Mouse (Mus musculus) intestine, postnatal 0 days (tissue): Measurements from ENCODE around the gene Ift74. TPM values are rescaled to one million over a fixed set of nuclear protein-coding genes. Genes with fewer than 3 reads are reported as not detected.
"Not testable (repeated sequence)": the region's sequence is repeated elsewhere in the genome, so short reads cannot be mapped to it uniquely, and the experiment has no call there.

ENCODE experiments used
- ATAC-seq: fragments of 200-750 bp; cut with Nextera tagmentation; 2 replicates; pipeline ENCODE4 v1.8.0; 2017; ENCODE audit warnings: mild to moderate bottlenecking, moderate TSS enrichment, moderate library complexity
- H3K27ac ChIP-seq: fragments of 300-500 bp; sonication (generic); 2 replicates; pipeline ENCODE4 v1.5.1; 2014; ENCODE audit warnings: mild to moderate bottlenecking, low read depth, low read length, moderate library complexity
- H3K27me3 ChIP-seq: fragments of 300-500 bp; sonication (generic); replicated peaks from 2 replicates; pipeline ENCODE4 v1.6.1; 2014; ENCODE audit warnings: low read length, mixed read lengths; ENCODE audit not compliant: control insufficient read depth, insufficient read depth
- H3K36me3 ChIP-seq: fragments of 300-500 bp; sonication (generic); 2 replicates; pipeline ENCODE4 v1.6.1; 2014; ENCODE audit warnings: mild to moderate bottlenecking, moderate library complexity; ENCODE audit not compliant: control insufficient read depth, insufficient read depth
- H3K4me1 ChIP-seq: fragments of 300-500 bp; sonication (generic); replicated peaks from 2 replicates; pipeline ENCODE4 v1.6.1; 2014; ENCODE audit warnings: antibody characterized with exemption, low read length, mixed read lengths; ENCODE audit not compliant: control insufficient read depth, insufficient read depth
- H3K4me2 ChIP-seq: fragments of 300-500 bp; sonication (generic); replicated peaks from 2 replicates; pipeline ENCODE4 v1.6.1; 2014; ENCODE audit warnings: low read depth, mild to moderate bottlenecking, moderate library complexity
- H3K4me3 ChIP-seq: fragments of 300-500 bp; sonication (generic); 2 replicates; pipeline ENCODE4 v1.5.1; 2014; ENCODE audit warnings: low read depth, low read length
- H3K9ac ChIP-seq: fragments of 300-500 bp; sonication (generic); 2 replicates; pipeline ENCODE4 v1.6.1; 2014; ENCODE audit warnings: mild to moderate bottlenecking, low read depth, low read length
- H3K9me3 ChIP-seq: fragments of 300-500 bp; sonication (generic); 2 replicates; pipeline ENCODE4 v1.6.1; 2016; ENCODE audit warnings: mixed run types; ENCODE audit not compliant: control insufficient read depth
- CTCF ChIP-seq: sonication (generic); IDR thresholded peaks from 2 replicates; pipeline ENCODE4 v1.5.1; 2016; ENCODE audit warnings: low read depth, mild to moderate bottlenecking, control low read depth, antibody characterized with exemption, moderate library complexity
- WGBS: fragments of 180-500 bp; shearing (Covaris S2); extraction: QIAGEN DNeasy Blood & Tissue Kit; methylation state at CpG from one replicate; pipeline ENCODE4 v1.1.7; 2014; 5-methylcytosine and 5-hydroxymethylcytosine counted together
- polyA plus RNA-seq: library from polyadenylated mRNA; unstranded; fragments of >200 nt; fragmentation: Nextera tagmentation; extraction: Ambion mirVana; gene quantifications from 2 replicates; pipeline ENCODE4 v1.2.1, GENCODE M21; 2015

Ift74 gene
- polyA plus RNA-seq, 1 experiment from 2014 or later, result 9.9 TPM

- no peak for ATAC-seq
- no peak overlapping the region for H3K4me2 ChIP-seq
- no peaks in the 10 kb centered on the region; the same call in 1 of the 2 replicates for H3K36me3 ChIP-seq
- TF ChIP-seq CTCF, result no peak
- no peak overlapping the region for H3K27ac ChIP-seq
- no peak overlapping the region for H3K9ac ChIP-seq
- H3K4me1 ChIP-seq, result no peaks in the 10 kb centered on the region
- H3K27me3 ChIP-seq, result no peaks in the 10 kb centered on the region
- H3K9me3 ChIP-seq, result no peaks in the 10 kb centered on the region
- WGBS, result 62% methylated on average over 1 of the region's 1 CpGs
- no peak overlapping the region for H3K4me3 ChIP-seq
Measured at GRCm38 (mm10) chr4:94682029-94682428, 67.7 kb downstream of the Ift74 start.

- ATAC-seq, result no peak
- peaks cover 6% of the 10 kb centered on the region for H3K36me3 ChIP-seq
- 80% methylated on average over 5 of the region's 5 CpGs for WGBS
Measured at GRCm38 (mm10) chr4:94683305-94683704, 69.0 kb downstream of the Ift74 start.

GRCm38 (mm10) chr4:94689804-94690203 lies 75.5 kb downstream of the Ift74 start:
- not testable (repeated sequence) for H3K36me3 ChIP-seq, H3K4me1 ChIP-seq, ATAC-seq, H3K4me3 ChIP-seq, H3K27me3 ChIP-seq, H3K27ac ChIP-seq, H3K9me3 ChIP-seq, H3K4me2 ChIP-seq, H3K9ac ChIP-seq
- WGBS, result 97% methylated on average over 2 of the region's 2 CpGs

More at GRCm38 (mm10) chr4:94683305-94683704, 69.0 kb downstream of the Ift74 start:
- no peak for TF ChIP-seq CTCF
- H3K4me2 ChIP-seq, result no peak overlapping the region
- no peaks in the 10 kb centered on the region for H3K9me3 ChIP-seq
- H3K4me3 ChIP-seq, result no peak overlapping the region
- H3K27me3 ChIP-seq, result no peaks in the 10 kb centered on the region
- H3K4me1 ChIP-seq, result no peaks in the 10 kb centered on the region
- no peak overlapping the region for H3K27ac ChIP-seq
- H3K9ac ChIP-seq, result no peak overlapping the region

GRCm38 (mm10) chr4:94691078-94691477 lies 76.8 kb downstream of the Ift74 start:
- no peak overlapping the region for H3K27ac ChIP-seq
- H3K4me3 ChIP-seq, result no peak overlapping the region
- H3K27me3 ChIP-seq, result no peaks in the 10 kb centered on the region
- TF ChIP-seq CTCF, result no peak
- peaks cover 6% of the 10 kb centered on the region; the same call in 1 of the 2 replicates for H3K36me3 ChIP-seq
- no peak overlapping the region for H3K9ac ChIP-seq
- H3K4me2 ChIP-seq, result no peak overlapping the region
- WGBS, result 75% methylated on average over 4 of the region's 4 CpGs
- H3K4me1 ChIP-seq, result no peaks in the 10 kb centered on the region
- ATAC-seq, result no peak
- H3K9me3 ChIP-seq, result no peaks in the 10 kb centered on the region

GRCm38 (mm10) chr4:94692175-94692574 lies 77.9 kb downstream of the Ift74 start:
- Histone ChIP-seq H3K27ac (no peak overlapping the region), H3K27me3 (no peaks in the 10 kb centered on the region), H3K36me3 (peaks cover 6% of the 10 kb centered on the region; the same call in 1 of the 2 replicates), H3K4me1 (no peaks in the 10 kb centered on the region), H3K4me2 (no peak overlapping the region), H3K9ac (no peak overlapping the region), H3K9me3 (no peaks in the 10 kb centered on the region), H3K4me3 (no peak overlapping the region)
- no peak for TF ChIP-seq CTCF
- ATAC-seq, result no peak
- 68% methylated on average over 2 of the region's 2 CpGs for WGBS

GRCm38 (mm10) chr4:94696368-94696767 lies 82.1 kb downstream of the Ift74 start:
- ATAC-seq, result no peak
- no peak overlapping the region for H3K27ac ChIP-seq
- TF ChIP-seq CTCF, result no peak
- H3K36me3 ChIP-seq, result no peaks in the 10 kb centered on the region
- no peak overlapping the region for H3K4me3 ChIP-seq
- H3K27me3 ChIP-seq, result no peaks in the 10 kb centered on the region
- no peaks in the 10 kb centered on the region for H3K4me1 ChIP-seq
- no peak overlapping the region for H3K4me2 ChIP-seq
- no peak overlapping the region for H3K9ac ChIP-seq
- no peaks in the 10 kb centered on the region for H3K9me3 ChIP-seq
- 22% methylated on average over 3 of the region's 3 CpGs for WGBS

- H3K4me1 ChIP-seq, result no peaks in the 10 kb centered on the region
- H3K36me3 ChIP-seq, result no peaks in the 10 kb centered on the region
- no peaks in the 10 kb centered on the region for H3K9me3 ChIP-seq
- H3K9ac ChIP-seq, result no peak overlapping the region
- H3K27ac ChIP-seq, result no peak overlapping the region
- 78% methylated on average over 2 of the region's 2 CpGs for WGBS
- no peak for TF ChIP-seq CTCF
- H3K27me3 ChIP-seq, result no peaks in the 10 kb centered on the region
- no peak for ATAC-seq
- H3K4me3 ChIP-seq, result no peak overlapping the region
- no peak overlapping the region for H3K4me2 ChIP-seq
Measured at GRCm38 (mm10) chr4:94711002-94711401, 96.7 kb downstream of the Ift74 start.
